Mouse (Mus musculus) C2C12 (cell line): ENCODE data around the gene Trdmt1.

Experiments
- CTCF ChIP-seq: IDR thresholded peaks from one replicate; pipeline ENCODE4 v1.5.1; 2011; ENCODE audit not compliant: control insufficient read depth, insufficient read depth, insufficient read length
- MAX ChIP-seq: IDR thresholded peaks from one replicate; pipeline ENCODE4 v1.6.1; 2011; ENCODE audit warnings: mild to moderate bottlenecking, control low read depth

- TF ChIP-seq CTCF: no peak
- no peak for TF ChIP-seq MAX
Observed at GRCm38 (mm10) chr2:13500298-13500999, 44.0 kb downstream of the Trdmt1 start.
